Mouse (Mus musculus) CH12.LX (cell line): Measurements from ENCODE around the gene Sema3b. TPM values are rescaled to one million over a fixed set of nuclear protein-coding genes. Genes with fewer than 3 reads are reported as not detected.

Source experiments
- DNase-seq: peaks from one replicate; pipeline ENCODE4 v3.0.0-alpha.2; 2013; ENCODE audit errors: extremely low read depth
- H3K27ac ChIP-seq: 2 replicates; pipeline ENCODE4 v1.5.1; 2012; ENCODE audit warnings: low read depth, mild to moderate bottlenecking, control low read depth, moderate library complexity; ENCODE audit not compliant: insufficient read depth
- H3K27me3 ChIP-seq: replicated peaks from 2 replicates; pipeline ENCODE3; 2012; ENCODE audit warnings: inconsistent platforms
- H3K36me3 ChIP-seq, 2 experiments: replicated peaks in 1 of 2; 2 replicates each; pipeline versions ENCODE3 to v1.6.1; 2012; ENCODE audit warnings: inconsistent platforms in 1 of 2, low read length in 1 of 2, mild to moderate bottlenecking in 1 of 2, mixed read lengths in 1 of 2, moderate library complexity in 1 of 2; ENCODE audit not compliant: control insufficient read depth in 1 of 2, insufficient read depth in 1 of 2
- H3K4me1 ChIP-seq, 2 experiments: 2 replicates each; pipeline ENCODE4 v1.6.1; 2012; ENCODE audit warnings: inconsistent platforms in 1 of 2, moderate library complexity in 1 of 2; ENCODE audit not compliant: insufficient read depth in 2 of 2, control insufficient read depth in 1 of 2
- H3K4me2 ChIP-seq: 2 replicates; pipeline ENCODE4 v1.6.1; 2012; ENCODE audit warnings: low read depth, mild to moderate bottlenecking, control low read depth; ENCODE audit not compliant: poor library complexity, insufficient read depth, severe bottlenecking
- H3K4me3 ChIP-seq, 3 experiments: fragments of 150-350 bp in 1 of 3; sonication (generic) in 1 of 3; replicated peaks in 1 of 3; 2 replicates each; pipeline versions ENCODE3 to v1.5.1; 2011 to 2012; ENCODE audit warnings: low read depth in 2 of 3, low read length in 2 of 3, mild to moderate bottlenecking in 2 of 3, moderate library complexity in 2 of 3, control low read depth in 1 of 3, improper control_type of control experiment in 1 of 3, inconsistent platforms in 1 of 3, mixed read lengths in 1 of 3; ENCODE audit not compliant: poor library complexity in 1 of 3
- H3K79me2 ChIP-seq: replicated peaks from 2 replicates; pipeline ENCODE4 v1.6.1; 2012; ENCODE audit warnings: mild to moderate bottlenecking, moderate library complexity; ENCODE audit not compliant: control insufficient read depth, poor library complexity, insufficient read depth, severe bottlenecking; ENCODE audit errors: extremely low read depth
- H3K9ac ChIP-seq: 2 replicates; pipeline ENCODE4 v1.6.1; 2012; ENCODE audit warnings: low read depth, mild to moderate bottlenecking, control low read depth, moderate library complexity; ENCODE audit not compliant: insufficient read depth
- H3K9me3 ChIP-seq: replicated peaks from 2 replicates; pipeline ENCODE3; 2012; ENCODE audit warnings: low read length, inconsistent platforms, mixed read lengths
- CHD2 ChIP-seq: IDR thresholded peaks from 2 replicates; pipeline ENCODE4 v1.6.1; 2011; ENCODE audit warnings: low read length, improper control_type of control experiment
- CTCF ChIP-seq, 2 experiments: IDR thresholded peaks in 1 of 2; conservative IDR thresholded peaks in 1 of 2; 2 replicates each; pipeline ENCODE4 v1.5.1; 2011 to 2012; ENCODE audit warnings: low read depth in 2 of 2, low read length in 2 of 2, improper control_type of control experiment in 1 of 2, inconsistent platforms in 1 of 2, mild to moderate bottlenecking in 1 of 2, moderate library complexity in 1 of 2
- ELF1 ChIP-seq: IDR thresholded peaks from 2 replicates; pipeline ENCODE4 v1.6.1; 2014; ENCODE audit warnings: low read depth, mild to moderate bottlenecking, inconsistent platforms, low read length, improper control_type of control experiment
- EP300 ChIP-seq: IDR thresholded peaks from 2 replicates; pipeline ENCODE4 v1.6.1; 2011; ENCODE audit warnings: low read length, improper control_type of control experiment
- ETS1 ChIP-seq: conservative IDR thresholded peaks from 2 replicates; pipeline ENCODE4 v1.6.1; 2012; ENCODE audit warnings: low read depth, mild to moderate bottlenecking, inconsistent platforms, low read length, improper control_type of control experiment, moderate library complexity
- GABPA ChIP-seq: IDR thresholded peaks from 2 replicates; pipeline ENCODE4 v1.6.1; 2012; ENCODE audit warnings: low read depth, low read length, improper control_type of control experiment, inconsistent platforms; ENCODE audit not compliant: insufficient replicate concordance
- HCFC1 ChIP-seq: IDR thresholded peaks from 2 replicates; pipeline ENCODE4 v1.6.1; 2012; ENCODE audit warnings: low read depth, mild to moderate bottlenecking, inconsistent platforms, low read length, improper control_type of control experiment
- IRF4 ChIP-seq: IDR thresholded peaks from 2 replicates; pipeline ENCODE4 v1.6.1; 2014; ENCODE audit warnings: low read depth, mild to moderate bottlenecking, inconsistent platforms, low read length, improper control_type of control experiment
- JUN ChIP-seq: IDR thresholded peaks from 2 replicates; pipeline ENCODE4 v1.6.1; 2011; ENCODE audit warnings: low read depth, mild to moderate bottlenecking, low read length, improper control_type of control experiment, moderate library complexity; ENCODE audit not compliant: insufficient read depth
- JUND ChIP-seq: conservative IDR thresholded peaks from 2 replicates; pipeline ENCODE4 v1.6.1; 2011; ENCODE audit warnings: low read depth, low read length, improper control_type of control experiment
- MAX ChIP-seq: IDR thresholded peaks from 2 replicates; pipeline ENCODE4 v1.6.1; 2011; ENCODE audit warnings: low read length, improper control_type of control experiment
- POLR2AphosphoS2 ChIP-seq: IDR thresholded peaks from 2 replicates; pipeline ENCODE4 v1.6.1; 2011; ENCODE audit warnings: low read depth, low read length, improper control_type of control experiment
- SIN3A ChIP-seq: IDR thresholded peaks from 2 replicates; pipeline ENCODE4 v1.6.1; 2012; ENCODE audit warnings: low read length, improper control_type of control experiment, inconsistent platforms
- SMC3 ChIP-seq: IDR thresholded peaks from 2 replicates; pipeline ENCODE4 v1.6.1; 2011; ENCODE audit warnings: low read depth, low read length, improper control_type of control experiment
- USF1 ChIP-seq: IDR thresholded peaks from 2 replicates; pipeline ENCODE4 v1.6.1; 2014; ENCODE audit warnings: low read depth, mild to moderate bottlenecking, inconsistent platforms, low read length, improper control_type of control experiment
- ZKSCAN1 ChIP-seq: IDR thresholded peaks from 2 replicates; pipeline ENCODE4 v1.6.1; 2012; ENCODE audit warnings: low read depth, inconsistent platforms, low read length, improper control_type of control experiment, borderline replicate concordance
- ZNF384 ChIP-seq: IDR thresholded peaks from 2 replicates; pipeline ENCODE4 v1.6.1; 2012; ENCODE audit warnings: low read depth, low read length, improper control_type of control experiment, inconsistent platforms
- dilution Hi-C: fragments of 300-500 bp; cut with MboI; formaldehyde crosslinking; loops from 2 replicates; pipeline ENCODE4 v1.14.3; 2020; ENCODE audit warnings: low sequenced_read_pairs; ENCODE audit not compliant: extremely low pct_unique_long_range_greater_than_20kb, extremely low pct_ligation_motif_present
- in situ Hi-C: fragments of 300-500 bp; cut with MboI; formaldehyde crosslinking; loops from 3 replicates; pipeline ENCODE4 v1.14.3; 2019; ENCODE audit warnings: low sequenced_read_pairs, low pct_ligation_motif_present, low pct_unique_long_range_greater_than_20kb, mixed read lengths
- polyA plus RNA-seq: library from polyadenylated mRNA; unstranded; fragments of >175 nt; gene quantifications from 2 replicates; pipeline ENCODE4 v1.2.1, GENCODE M21; 2012; ENCODE audit warnings: low read depth; ENCODE audit not compliant: insufficient read length
- total RNA-seq, 2 experiments: library from RNA; depleted of rRNA; stranded (reverse); fragments of 300-350 nt in 1 of 2; fragments of >200 nt in 1 of 2; gene quantifications; 2 replicates each; pipeline ENCODE4 v1.2.3; 2012 to 2014

Gene Sema3b
- total and polyA plus RNA-seq, 3 experiments: 4.3 to 11.6 (median 8.0) TPM

GRCm38 (mm10) chr9:107625351-107626128 is 16.5 kb upstream of the Sema3b start:
- dilution Hi-C loops (no loop called here), in situ Hi-C loops (no loop called here)
- H3K4me1 ChIP-seq: peaks cover 31 to 64% of the 10 kb centered on the region in 2 experiments
- TF ChIP-seq CTCF (conservative IDR thresholded peaks at IDR 0.05 in 1 of 2, IDR thresholded peaks at IDR 0.05 in 1 of 2; ENCODE audit: low read depth in 2 of 2, low read length in 2 of 2) (peak in 1 of 2 experiments; percentile 15; a peak in 1 of 4 replicates), GABPA (no peak), JUND (no peak), USF1 (no peak)
- no peak overlapping the region for H3K4me2 ChIP-seq
- no peak for DNase-seq
- H3K9ac ChIP-seq: no peak overlapping the region
- H3K36me3 ChIP-seq: peaks cover 30 to 74% of the 10 kb centered on the region in 2 experiments
- no peak overlapping the region for H3K4me3 ChIP-seq
- H3K9me3 ChIP-seq: no peaks in the 10 kb centered on the region
- peaks cover 55% of the 10 kb centered on the region for H3K79me2 ChIP-seq
- H3K27me3 ChIP-seq: no peaks in the 10 kb centered on the region
- H3K27ac ChIP-seq: no peak overlapping the region

GRCm38 (mm10) chr9:107624951-107625350 is 15.9 kb upstream of the Sema3b start:
- Histone ChIP-seq H3K27ac (0 out of 2 replicates have a peak overlapping the region, but pooled peaks have one; percentile 16), H3K4me2 (0 out of 2 replicates have a peak overlapping the region, but pooled peaks have one; percentile 6), H3K27me3 (no peaks in the 10 kb centered on the region), H3K36me3 (peaks cover 36 to 78% of the 10 kb centered on the region in 2 experiments), H3K9ac (no peak overlapping the region), H3K9me3 (no peaks in the 10 kb centered on the region), H3K4me1 (peaks cover 29 to 58% of the 10 kb centered on the region in 2 experiments), H3K4me3 (peak overlapping the region in 1 of 3 experiments; percentile 7), H3K79me2 (peaks cover 50% of the 10 kb centered on the region)
- dilution Hi-C loops (no loop called here), in situ Hi-C loops (no loop called here)
- TF ChIP-seq SMC3 (no peak), CHD2 (no peak), IRF4 (no peak), JUND (no peak), ETS1 (no peak), ZKSCAN1 (no peak), MAX (no peak), POLR2AphosphoS2 (no peak), SIN3A (no peak), ZNF384 (no peak), HCFC1 (no peak), ELF1 (no peak), EP300 (no peak), JUN (no peak)
- no peak for DNase-seq
